Mouse (Mus musculus): ENCODE data around the gene Prdm15.
A peak's percentile ranks its signal among the peaks of the same experiment; 100 is the strongest.

The Prdm15 gene

DNA sequence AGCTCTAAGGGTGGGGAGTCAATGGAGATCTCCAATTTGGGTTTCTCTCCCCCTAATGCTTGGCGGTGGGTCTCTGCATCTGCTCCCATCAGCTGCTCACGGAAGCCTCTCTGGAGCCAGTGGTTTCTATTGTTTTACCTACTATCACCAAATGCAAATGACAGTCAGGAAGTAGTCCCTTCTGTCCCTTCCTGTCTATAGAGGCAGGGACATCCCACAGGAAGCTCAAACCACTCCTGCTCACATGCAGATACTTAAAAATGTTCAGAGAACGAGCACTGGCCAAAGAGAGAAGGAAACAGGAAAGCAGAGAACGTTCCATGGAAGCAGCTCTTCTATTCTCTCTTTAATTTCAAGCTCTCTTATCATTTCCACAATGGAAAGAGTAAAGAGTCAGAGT, 32.1 kb downstream of the Prdm15 start:
- DNase-seq (ENCODE audit: low read depth, low spot score) = no peak

DNA sequence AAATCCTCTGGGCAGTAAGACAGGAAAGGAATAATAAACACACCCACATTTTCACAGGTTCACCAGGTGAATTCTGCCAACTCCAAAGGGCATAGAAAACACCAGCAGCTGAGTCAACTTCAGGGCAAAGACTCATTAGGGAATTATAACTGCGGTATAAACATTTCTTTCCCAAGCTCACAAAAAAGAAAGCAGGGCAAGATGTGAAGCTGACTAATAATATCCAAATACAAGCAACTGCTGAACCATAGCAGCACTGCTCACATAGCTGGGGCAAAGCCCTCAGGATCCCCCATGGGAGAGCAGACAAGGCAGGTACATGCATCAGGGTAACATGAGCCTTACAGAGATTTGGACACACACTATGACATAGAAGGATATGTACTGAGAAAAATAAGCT, 34.2 kb downstream of the Prdm15 start:
- DNase-seq (ENCODE audit: low read depth, low spot score) = no peak

DNA sequence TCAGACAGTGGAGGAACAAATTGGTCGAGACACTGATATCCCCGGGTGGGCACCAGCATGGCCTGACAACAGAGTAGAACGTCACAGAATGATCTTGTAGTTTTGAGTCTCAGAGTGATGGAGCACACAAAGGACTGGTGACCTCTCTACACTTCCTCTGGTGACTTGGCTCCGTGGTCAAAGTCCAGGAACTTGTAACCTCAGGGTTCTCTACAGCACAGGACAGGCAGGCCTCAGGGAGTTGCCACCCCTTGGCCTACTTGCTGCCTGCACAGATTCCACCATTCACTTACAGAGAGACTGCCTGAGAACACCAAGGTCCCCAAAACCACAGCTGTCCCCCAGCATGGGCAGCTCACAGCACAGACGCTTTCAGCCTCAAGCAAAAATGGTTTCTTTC, 36.4 kb downstream of the Prdm15 start:
- DNase-seq (ENCODE audit: low read depth, low spot score) = no peak

DNA sequence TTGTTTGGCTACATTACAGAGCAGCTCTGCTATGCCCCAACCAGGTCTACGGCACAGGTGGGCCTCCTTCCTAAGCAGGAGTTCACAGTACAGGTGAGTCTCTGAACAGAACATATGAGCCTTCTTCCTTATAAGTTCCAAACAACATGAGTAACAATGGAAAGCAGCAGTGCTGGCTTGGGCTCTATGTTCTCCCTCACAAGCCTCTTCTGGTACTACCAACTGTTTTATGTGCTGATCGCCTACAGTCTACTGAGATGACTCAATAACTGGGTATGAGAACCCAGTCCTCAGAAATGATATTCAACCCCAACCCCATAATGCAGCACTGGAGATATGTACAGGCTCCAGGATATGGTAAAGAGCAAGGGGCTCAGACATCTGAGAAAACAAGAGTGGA, 37.6 kb downstream of the Prdm15 start:
- no peak for DNase-seq (ENCODE audit: low read depth, low spot score)

DNA sequence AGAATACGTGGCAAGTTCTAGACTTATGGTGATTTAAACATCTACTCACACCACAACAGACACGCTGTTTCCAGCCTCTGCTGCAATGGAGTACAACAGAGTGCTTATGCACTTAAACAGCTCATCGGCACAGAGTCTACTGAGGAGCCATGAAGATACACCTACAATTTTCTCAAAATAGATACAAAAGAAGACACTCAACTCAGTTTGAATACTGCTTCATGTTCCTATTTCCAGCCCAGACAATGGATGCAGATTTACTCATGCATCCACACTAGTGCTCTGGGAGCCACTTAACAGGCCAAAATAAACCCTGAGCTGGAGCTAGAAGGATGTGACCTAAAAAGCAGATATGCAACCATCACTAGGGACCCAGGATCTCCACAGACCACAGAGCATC, 42.8 kb downstream of the Prdm15 start:
- no peak for DNase-seq (ENCODE audit: low read depth, low spot score)

DNA sequence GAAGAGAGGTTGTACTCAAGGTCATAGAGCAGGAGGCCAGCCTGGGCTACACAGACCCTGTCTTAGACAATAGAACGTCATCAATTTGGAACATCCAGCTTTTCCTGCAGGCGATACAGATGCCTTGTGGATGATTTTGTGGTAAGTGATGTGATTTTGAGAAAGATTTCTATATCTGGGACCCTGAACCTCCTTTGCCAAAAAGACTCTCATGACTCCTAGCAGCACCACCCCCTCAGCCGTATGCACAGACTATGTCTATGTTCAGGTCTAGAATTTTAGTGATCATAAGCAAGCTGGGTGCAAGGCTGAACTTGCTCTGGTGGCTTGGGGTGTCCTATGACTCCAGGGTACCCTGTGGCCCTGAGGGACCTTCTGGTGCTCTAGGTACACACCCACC, 46.0 kb downstream of the Prdm15 start:
- no peak for DNase-seq (ENCODE audit: low read depth, low spot score)

DNA sequence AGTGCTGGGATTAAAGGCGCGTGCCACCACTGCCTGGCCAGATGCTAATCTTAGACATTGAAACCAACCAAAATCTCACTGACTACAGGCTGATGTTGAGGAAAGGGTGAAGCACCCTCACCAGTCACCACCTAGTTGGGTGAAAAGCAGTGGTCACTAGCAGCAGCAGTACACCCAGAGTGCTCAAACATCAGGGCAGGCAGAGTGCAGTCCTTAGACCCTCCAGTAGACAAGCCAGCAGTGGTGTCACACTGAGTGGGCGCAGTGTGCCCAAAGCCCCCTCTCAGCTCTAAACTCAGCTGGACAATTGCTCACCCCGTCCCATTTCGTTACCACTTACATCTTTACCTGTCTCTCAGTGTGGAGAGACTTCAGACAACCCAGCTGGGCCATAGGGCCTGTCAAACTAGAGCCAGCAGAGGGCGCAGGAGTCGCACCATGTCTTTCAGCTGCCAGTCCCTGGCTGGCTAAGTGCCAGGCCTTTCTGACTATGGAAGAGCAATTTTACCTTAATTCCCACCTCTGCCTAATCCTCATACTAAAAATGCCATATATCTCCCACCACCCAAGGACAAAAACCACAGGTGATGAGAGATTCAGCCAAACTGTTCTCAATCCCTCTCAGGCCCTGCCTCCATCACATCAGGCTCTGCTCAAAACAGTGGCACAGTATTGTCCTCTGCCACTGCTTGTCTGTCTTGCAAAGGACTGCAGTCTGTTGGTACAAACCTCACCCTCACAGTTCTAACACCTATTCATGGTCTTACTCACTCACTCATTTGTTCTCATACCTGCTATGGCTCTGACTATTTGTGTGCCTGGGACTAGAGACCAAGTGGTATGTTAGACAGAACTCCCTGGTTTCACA, 46.7 kb downstream of the Prdm15 start:
- peak; percentile 74 for DNase-seq (ENCODE audit: low read depth, low spot score)

DNA sequence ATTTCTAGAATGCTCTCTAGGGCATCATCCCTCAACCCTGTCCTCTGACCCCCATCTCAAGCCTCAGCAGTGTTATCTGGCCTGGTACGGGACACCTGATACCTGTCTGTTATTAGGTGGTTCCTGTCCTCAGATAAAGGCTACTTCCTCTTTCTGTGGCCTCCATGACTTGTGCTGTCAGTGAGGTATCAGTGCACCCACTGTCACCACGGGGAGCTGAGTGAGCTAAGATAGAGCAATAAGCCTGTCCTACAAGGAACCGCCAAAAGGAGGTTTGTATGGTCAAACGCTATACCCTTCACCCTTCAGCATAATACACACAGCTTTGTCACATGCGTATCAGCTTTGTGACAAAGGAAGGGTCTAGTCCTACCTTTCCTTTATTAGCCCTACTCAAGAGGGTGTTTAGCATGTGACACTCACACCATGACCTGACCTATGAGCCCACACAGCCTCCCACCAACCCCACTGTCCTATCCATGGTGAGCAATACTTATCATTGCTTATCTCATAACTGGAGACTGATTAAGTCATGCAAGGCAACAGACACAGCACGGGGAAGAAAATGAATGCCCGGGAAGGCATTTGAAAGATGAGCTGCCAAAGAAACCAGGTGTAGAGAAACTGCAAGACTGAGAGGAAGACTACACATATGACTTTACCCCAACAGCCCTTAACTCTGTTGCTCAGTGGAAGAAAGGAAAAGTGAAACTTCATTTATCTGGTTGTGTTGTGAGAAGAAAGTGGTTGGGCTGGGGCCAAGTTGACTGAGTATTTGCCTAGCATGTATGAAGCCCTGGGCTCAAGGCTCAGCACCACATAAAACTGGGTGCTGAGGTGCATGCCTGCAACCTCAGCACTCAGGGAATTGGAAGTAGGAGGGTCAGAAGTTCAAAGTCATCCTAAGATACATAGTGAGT, 53.4 kb downstream of the Prdm15 start:
- DNase-seq (ENCODE audit: low read depth, low spot score) = peak; percentile 46

DNA sequence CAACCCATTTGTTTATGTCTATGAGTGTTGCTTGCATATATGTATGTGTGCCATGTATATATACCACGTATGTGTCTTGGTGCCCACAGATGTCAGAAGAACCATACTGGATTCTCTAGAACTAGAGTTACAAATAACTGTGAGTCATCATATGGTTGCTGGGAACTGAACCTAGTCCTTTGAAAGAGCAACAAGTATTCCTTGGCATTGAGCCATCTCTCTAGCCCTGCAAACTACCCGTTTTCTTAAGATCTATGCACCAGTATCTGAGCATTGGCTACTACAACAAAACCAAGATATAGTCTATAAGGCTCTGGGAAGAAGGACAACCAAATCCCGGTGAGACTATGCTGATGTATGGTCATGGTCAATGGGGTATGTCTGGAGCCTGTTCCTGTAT, 54.4 kb downstream of the Prdm15 start:
- DNase-seq (ENCODE audit: low read depth, low spot score) = no peak

DNA sequence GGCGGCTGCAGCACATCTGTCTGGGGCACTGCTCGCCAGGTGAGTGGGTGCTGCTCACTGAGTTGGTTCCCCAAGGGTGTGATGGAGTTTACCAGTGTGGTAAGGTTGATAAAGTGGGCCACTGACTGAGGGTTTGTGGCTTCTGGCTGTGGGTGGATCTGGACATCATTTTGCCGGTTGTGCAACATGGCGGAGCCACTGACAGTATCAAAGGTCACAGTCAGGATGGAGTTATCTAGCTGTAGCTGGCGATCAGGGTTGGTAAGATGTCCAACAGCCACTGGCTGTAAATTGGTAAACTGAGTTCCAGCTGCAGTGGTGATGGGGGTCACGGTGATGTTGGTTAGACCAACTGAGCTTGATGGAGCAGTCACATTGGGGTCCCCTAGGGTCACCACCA, 57.4 kb downstream of the Prdm15 start:
- no peak for DNase-seq (ENCODE audit: low read depth, low spot score)

DNA sequence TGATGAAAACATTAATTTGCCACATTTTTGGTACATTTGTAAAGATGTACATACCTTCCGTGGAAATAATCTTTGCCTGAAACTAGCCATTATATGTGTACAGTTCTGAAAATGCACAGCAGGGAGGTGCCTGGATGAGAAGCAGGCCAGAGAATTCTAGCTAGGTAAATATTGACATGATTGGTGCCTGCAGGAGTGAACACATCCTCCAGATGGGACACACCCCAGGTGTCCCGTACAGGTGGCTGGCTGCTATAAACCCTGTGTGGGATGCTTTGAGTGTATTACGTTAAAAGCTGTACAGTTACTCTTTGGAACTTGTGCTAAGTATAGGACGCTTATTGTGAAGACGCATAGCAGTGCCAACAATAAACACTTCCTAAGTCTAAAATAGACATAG, 68.6 kb downstream of the Prdm15 start:
- DNase-seq (ENCODE audit: low read depth, low spot score) = no peak

DNA sequence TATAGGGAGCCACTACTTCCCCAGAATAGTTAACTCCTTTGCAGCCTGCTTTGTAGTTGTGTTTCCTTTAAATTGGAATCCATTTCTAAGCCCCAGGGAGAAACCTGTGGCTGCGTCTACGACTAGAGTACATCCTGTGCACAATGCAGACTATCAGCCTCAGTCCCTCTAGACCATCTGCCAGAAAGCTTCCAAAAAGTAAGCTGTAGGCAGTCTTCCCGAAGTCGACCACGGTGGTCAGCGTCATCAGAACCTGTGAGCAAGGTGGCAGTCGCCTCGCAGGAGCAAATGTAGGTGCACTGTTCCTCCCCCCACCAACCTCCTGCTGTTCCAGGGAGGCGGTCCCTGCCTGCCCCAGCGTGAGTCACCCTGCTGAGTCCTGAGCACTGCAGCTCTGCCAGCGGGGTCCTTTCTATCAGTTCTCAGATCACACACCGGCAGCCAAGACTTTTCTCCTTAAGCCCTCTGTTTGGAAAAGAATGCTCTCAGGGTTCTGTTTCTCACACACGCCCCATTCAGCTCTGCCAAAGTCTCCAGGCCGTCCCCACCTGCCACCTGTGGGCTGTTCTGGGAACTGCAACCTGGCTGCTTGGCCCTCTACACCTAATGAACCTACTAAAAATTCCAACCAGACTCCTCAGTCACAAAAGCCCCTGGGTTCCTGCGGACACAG, 73.2 kb downstream of the Prdm15 start:
- DNase-seq (ENCODE audit: low read depth, low spot score) = peak; percentile 65

DNA sequence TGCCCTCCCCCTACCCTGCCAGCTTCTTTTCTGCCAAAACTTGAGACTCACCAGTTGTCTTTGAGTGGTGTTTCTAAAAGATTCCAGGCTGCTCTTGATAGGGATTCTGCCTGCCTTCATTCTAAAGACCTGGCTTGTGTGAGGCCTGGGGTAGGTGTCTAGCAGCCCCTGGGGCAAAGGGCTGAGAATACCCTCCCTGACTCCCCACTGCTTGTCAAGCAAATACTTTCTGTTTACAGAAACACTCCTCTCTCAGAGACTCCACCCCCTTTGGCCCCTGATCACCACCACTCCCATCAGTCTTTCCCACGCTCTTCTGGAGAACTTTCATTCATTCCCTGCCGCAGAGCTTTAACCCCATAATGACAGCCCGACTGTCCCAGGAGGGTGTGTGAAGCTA, 85.1 kb downstream of the Prdm15 start:
- no peak for DNase-seq (ENCODE audit: low read depth, low spot score)

DNA sequence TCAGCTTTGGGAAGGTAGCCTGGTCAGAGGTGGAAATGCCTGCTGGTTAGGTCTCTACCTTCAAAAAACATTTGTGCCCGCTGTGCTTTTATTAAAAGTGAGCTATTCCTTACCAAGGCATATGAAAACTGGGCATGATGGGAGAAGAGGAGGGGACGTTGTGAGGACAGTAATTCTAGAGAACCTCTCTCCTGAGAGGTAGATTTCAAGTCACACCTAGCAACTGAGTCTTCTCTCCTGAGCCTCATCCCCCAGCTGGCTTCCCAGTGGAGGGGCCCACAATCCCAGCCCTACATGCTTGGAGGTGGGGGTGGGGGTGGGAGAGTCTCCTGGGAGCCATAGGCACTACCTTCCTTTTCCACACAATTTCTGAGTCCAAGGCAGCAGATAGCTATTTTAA, 87.0 kb downstream of the Prdm15 start:
- DNase-seq (ENCODE audit: low read depth, low spot score) = no peak

DNA sequence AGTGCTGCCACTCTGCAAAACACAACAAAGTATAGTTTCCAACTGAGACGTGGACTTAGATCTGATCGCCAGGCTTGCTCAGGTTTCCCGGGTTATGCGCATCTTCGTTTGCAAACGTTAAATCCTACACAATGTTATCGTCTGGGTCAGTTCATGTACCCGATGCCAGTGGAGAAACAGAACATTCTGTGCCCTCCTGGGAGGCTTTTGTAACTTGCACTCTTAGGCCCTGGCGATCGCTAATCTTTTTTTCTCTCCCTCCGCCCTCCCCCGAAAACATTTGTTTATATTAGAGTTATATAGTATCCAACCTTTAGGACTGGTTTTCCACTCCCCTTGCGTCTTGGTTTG, 87.7 kb downstream of the Prdm15 start:
- no peak for DNase-seq (ENCODE audit: low read depth, low spot score)

DNA sequence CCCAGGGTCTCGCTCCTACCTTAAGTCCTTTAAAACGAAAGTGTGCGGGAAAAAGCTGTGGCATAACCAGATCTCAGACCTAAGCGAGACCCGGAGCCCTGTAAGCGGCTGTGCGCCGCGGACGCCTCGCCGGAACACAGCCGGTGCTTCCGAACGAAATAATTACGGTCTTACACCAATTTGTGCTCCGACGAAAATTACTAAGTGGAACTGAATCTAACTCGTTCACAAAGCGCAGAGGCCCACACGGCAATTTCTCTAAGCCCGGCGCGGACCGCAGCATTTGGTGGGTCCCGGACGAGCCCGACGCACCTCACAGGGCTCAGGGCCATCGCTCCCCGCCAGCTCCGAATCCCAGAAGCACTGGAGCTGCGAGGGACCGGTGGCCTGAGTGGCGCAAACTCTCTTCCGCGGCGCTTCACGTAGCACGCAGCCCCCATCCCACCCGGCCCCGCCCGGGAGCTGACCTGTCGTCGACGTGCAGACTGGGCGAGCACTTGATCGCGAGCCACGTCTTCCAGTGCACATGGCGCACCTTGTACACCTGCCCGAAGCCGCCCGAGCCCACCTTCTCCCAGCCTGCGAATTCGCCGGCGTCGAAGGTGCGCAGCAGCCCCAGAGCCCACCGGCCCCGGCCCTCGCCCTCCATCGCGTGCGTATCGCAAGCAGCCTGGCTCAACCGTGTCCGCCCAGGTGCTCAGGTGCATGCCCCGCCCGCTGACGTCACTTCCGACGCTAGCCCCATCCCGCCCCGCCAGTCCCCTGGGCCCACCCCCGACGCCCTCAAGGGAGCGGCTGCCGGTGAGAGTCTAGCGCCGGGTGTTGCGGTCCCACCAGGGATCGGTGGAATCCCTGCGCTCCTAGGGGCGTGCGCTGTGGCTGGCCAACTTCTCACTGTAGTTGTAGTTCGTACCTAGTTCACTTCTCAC, 88.3 kb downstream of the Prdm15 start, which contains the start of gene Ripk4:
TSS of gene Ripk4 (minus strand) at position 727 of the 929 bp plus-strand sequence.
- no peak for DNase-seq (ENCODE audit: low read depth, low spot score)

DNA sequence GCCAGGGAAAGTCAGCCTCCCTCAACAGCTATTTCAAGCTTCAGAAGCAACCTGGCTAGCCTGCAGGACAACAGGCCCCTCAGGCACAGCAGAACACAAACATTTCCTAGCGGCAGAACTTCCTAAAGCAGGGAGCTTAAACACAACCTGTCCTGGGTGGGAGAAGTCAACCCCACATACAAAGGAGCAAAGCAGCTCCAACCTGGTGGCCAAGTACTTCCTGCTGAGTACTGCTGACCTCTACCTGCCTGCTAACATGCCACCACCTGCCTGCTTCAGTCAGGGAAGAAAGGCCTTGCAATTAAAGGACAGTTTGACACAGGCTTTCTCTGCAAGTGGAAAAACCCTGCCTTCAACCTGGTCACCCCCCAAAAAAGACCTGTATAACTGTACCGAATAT, 89.9 kb downstream of the Prdm15 start:
- DNase-seq (ENCODE audit: low read depth, low spot score) = no peak

DNA sequence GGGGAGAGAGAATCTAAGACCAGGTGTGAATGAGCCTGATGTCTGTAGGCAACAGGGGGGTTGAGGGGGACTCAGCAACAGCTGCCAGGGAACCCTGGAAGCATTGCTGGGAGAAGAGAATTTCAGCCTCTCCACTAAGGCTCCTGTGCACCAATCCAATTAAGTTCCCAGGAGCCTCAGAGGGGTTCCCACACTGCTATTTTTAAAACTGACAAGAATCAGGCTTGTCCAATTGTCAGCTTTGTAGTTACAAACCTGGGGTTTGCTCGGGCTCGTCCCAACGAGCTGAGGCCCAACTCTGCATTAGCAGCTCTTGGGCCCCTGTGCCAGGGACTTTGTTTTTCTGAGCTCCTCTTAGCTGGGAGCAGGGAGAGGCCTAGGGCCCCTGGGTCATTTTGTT, 92.0 kb downstream of the Prdm15 start:
- no peak for DNase-seq (ENCODE audit: low read depth, low spot score)

DNA sequence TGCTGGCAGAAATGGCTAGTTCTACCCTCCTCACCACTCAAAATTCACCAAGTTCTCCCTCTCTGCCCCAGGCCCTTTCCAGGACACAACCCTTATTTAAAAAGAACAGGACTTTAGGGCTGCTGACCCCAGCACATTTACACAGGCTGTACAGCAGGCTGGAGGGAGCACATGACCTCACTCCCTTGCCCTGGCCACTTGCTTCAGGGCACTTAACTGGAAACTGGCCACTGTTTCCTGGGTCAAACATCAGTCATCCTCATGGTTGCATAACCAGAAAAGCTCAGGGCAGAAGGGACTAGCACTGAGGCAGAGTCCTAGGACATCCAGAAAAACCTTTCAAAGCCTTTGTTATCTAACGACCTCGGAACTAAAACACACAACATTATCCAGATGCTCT, 93.4 kb downstream of the Prdm15 start:
- DNase-seq (ENCODE audit: low read depth, low spot score) = no peak

DNA sequence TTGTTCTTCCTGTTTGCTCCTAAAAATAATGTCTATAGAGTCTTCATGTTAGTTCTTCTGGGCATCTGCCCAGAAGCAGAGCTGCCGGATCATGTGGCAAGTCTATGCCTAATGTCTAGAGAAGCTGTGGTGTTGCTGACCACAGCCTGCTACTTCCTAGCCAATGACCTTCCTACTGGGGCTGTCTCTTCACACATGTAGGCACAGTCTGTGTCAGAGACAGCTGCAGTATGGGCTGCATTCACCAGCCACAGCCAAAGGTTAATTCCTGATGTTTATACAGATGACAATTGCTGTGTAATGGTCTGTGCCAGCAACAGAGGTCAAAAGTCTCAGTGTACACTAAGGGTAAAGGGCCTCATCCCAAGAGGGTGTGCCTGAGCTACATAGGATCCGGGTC, 95.2 kb downstream of the Prdm15 start:
- no peak for DNase-seq (ENCODE audit: low read depth, low spot score)

DNA sequence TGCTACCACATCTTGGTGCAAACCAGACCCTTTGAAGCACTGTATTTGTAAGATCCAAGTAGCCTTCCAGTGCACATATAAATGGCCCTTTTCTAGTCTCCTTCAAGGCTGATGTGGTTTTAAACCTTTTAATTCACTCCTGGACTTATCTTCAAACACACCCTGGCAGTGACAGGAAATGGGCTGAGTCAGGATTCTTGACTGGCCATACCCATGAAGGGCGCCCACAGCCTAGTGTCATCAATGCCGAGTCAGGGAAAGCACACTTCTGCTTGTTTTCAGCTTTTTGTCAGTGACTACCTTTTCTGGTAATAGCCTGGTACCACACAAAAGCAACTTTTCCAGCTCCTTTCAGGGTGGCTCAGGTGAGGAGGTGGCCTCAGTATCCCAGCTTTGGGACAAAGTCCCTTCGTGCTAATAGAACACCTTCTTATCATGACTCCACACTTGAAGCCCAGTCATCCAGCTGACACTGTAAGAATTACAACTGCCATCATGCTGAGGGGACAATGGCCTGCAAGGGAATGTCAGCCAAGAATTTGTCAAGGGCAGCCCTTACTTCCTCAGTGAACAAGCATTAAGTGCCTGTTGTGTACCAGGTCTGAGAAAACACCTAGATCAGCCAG, 99.2 kb downstream of the Prdm15 start:
- DNase-seq (ENCODE audit: low read depth, low spot score) = no peak
